Mouse (Mus musculus): ENCODE data around the gene Zic2. TPM values are rescaled to one million over a fixed set of nuclear protein-coding genes. Genes with fewer than 3 reads are reported as not detected.

Zic2 gene
- polyA plus RNA-seq, 1 experiment from 2014 or later: 9.3 TPM

GRCm38 (mm10) chr14:122480355-122480754, 5.1 kb downstream of the Zic2 start:
- ATAC-seq (replicated peaks): no peak
- H3K4me3 ChIP-seq: peak overlapping the region; percentile 26
- H3K27ac ChIP-seq (replicated peaks): peak overlapping the region; percentile 60
- H3K9ac ChIP-seq (replicated peaks): peak overlapping the region; percentile 31; the same call in 1 of the 2 replicates
- H3K4me1 ChIP-seq: peaks cover 41% of the 10 kb centered on the region
- H3K9me3 ChIP-seq: no peaks in the 10 kb centered on the region
- peaks cover 38% of the 10 kb centered on the region for H3K27me3 ChIP-seq
- H3K36me3 ChIP-seq: no peaks in the 10 kb centered on the region
- H3K4me2 ChIP-seq (replicated peaks): peak overlapping the region; percentile 34
- 16% methylated on average over 2 of the region's 2 CpGs for WGBS

DNA sequence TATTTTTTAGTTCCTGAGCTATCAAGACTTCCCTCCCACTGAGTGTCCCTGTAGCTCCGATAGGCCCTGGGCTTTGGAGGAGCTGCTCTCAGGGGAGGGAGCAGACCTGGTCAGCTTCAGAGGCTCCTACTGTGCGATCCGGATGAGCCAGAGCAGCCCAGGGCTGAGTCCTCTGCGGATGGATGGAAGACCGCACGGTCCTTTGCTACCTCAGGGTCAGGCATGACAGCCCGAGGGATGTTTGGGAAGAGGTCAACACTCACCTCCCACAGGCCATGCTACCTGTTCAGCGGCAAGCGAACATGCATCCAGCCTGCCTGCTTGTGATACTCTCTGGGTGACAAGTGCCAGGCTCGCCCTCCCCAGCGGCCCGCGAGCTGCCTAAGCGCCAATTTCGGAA, 5.9 kb downstream of the Zic2 start:
- peak overlapping the region; percentile 60 for H3K27ac ChIP-seq (replicated peaks)
- no peaks in the 10 kb centered on the region for H3K9me3 ChIP-seq
- no peaks in the 10 kb centered on the region for H3K36me3 ChIP-seq
- peaks cover 46% of the 10 kb centered on the region for H3K27me3 ChIP-seq
- peaks cover 34% of the 10 kb centered on the region for H3K4me1 ChIP-seq
- ATAC-seq (replicated peaks): no peak
- peak overlapping the region; percentile 43 for H3K9ac ChIP-seq (replicated peaks)
- WGBS: 18% methylated on average over 15 of the region's 15 CpGs
- H3K4me2 ChIP-seq (replicated peaks): peak overlapping the region; percentile 34
- H3K4me3 ChIP-seq: peak overlapping the region; percentile 26

DNA sequence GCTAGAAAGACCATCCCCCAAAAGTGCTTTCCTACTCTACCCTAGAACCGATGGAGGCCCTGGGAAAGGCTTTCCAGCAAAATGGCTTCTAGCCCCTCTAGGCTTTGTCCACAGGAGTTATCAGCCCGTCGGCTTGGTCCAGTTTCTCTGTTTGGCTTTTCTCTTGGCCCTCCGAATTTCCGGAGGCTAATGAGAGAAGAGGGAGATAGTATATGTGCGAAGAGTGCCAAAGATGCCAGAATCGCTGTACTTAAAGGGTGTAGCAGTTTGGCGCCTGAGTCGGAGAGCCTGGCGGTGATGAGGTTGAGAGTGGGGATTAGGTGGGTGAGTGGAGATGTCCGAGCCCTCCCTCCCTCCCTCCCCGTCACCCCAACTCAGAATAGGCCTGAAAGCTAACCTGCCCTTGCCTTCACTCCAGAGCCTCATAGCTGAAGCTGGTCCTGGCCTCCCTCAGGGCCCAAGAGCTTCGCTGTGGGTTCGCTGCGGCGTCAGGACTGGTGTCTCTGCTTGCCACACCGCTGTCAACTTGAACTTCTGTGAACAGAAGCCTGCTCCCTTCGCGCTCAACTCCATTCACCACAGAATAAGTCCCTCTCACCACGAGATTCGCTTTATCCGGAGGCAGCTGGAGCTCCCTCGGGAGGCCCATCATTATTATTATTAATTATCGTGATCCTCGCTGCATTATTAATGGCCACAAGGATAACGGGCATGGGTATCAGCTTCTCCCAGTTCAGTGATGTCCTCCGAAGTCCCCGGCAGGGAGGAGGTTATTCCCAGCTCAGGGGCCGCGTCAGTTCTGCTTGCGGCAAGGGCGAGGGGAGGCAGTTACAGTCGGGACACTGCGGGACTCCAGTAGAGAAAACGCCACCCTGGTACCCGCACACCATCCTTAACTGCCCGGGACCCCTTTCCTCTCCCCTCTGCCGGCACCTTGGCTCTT, 7.1 kb downstream of the Zic2 start:
- peaks cover 28% of the 10 kb centered on the region for H3K4me1 ChIP-seq
- H3K27ac ChIP-seq (replicated peaks): peak overlapping the region; percentile 60
- H3K4me3 ChIP-seq: peak overlapping the region; percentile 26
- peaks cover 56% of the 10 kb centered on the region for H3K27me3 ChIP-seq
- WGBS: 11% methylated on average over 38 of the region's 38 CpGs
- peak overlapping the region; percentile 34 for H3K4me2 ChIP-seq (replicated peaks)
- peak overlapping the region; percentile 43 for H3K9ac ChIP-seq (replicated peaks)
- no peak for ATAC-seq (replicated peaks)
- H3K9me3 ChIP-seq: no peaks in the 10 kb centered on the region
- no peaks in the 10 kb centered on the region for H3K36me3 ChIP-seq

- Histone ChIP-seq H3K4me3 (peak overlapping the region; percentile 26), H3K36me3 (no peaks in the 10 kb centered on the region), H3K9ac (replicated peaks) (no peak overlapping the region; the same call in 1 of the 2 replicates), H3K4me2 (replicated peaks) (peak overlapping the region; percentile 34), H3K4me1 (peaks cover 28% of the 10 kb centered on the region), H3K9me3 (no peaks in the 10 kb centered on the region), H3K27ac (replicated peaks) (peak overlapping the region; percentile 60), H3K27me3 (peaks cover 60% of the 10 kb centered on the region)
- 22% methylated on average over 5 of the region's 5 CpGs for WGBS
- ATAC-seq (replicated peaks): no peak
Observed at GRCm38 (mm10) chr14:122483024-122483385, 7.8 kb downstream of the Zic2 start.

DNA sequence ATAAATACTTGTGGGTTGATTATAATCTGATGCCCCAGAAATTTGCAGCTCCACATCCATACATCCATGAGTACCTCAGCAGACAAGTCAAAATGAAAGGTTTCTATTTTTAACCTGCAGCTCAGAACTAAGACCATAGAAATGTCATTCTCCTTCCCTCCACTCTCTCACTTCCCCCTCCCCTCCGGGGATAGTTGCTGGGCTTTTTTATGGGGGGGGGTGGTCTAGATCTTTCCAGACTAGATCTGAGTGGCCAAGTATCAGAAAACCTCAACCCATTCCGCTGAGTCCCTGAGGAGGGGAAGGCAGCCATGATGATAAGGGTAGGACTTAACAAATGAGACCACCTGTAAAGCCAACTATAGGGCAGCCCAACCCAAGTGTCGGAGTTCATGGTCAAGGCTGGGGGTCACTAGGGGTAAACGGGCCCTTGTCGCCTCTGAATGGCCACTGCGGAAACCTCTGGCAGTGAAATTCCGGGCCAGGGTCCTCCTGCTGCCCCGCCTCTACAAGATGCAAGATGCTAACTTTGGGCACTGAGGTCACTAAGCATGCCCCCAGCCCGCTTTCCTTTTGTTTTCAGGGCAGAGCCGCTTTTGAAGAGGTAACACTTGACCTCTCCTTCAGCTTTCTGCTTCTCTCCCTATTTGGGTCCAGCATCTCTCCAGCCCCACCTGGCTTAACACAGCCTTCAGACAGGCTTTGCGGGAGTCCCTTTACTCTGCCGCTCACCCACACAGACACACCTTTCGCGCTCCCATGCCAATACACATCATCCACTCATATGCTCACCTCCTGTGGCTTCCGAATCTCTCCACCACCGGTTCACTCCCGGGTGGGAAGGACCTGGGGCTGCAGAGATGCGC, 8.6 kb downstream of the Zic2 start:
- H3K36me3 ChIP-seq: no peaks in the 10 kb centered on the region
- peaks cover 62% of the 10 kb centered on the region for H3K27me3 ChIP-seq
- no peak overlapping the region for H3K9ac ChIP-seq (replicated peaks)
- peak overlapping the region; percentile 17 for H3K4me2 ChIP-seq (replicated peaks)
- ATAC-seq (replicated peaks): 0 out of 2 replicates have a peak, but pooled peaks have one; percentile 16
- H3K27ac ChIP-seq (replicated peaks): peak overlapping the region; percentile 60; the same call in 1 of the 2 replicates
- H3K4me1 ChIP-seq: peaks cover 21% of the 10 kb centered on the region
- whole genome bisulfite sequencing: 24% methylated on average over 18 of the region's 18 CpGs
- H3K4me3 ChIP-seq: 0 out of 2 replicates have a peak overlapping the region, but pooled peaks have one; percentile 2
- no peaks in the 10 kb centered on the region for H3K9me3 ChIP-seq

GRCm38 (mm10) chr14:122484458-122484843, 9.2 kb downstream of the Zic2 start:
- H3K4me3 ChIP-seq: no peak overlapping the region
- no peaks in the 10 kb centered on the region for H3K9me3 ChIP-seq
- peak overlapping the region; percentile 19 for H3K4me2 ChIP-seq (replicated peaks)
- peaks cover 18% of the 10 kb centered on the region; the same call in 1 of the 2 replicates for H3K4me1 ChIP-seq
- no peaks in the 10 kb centered on the region for H3K36me3 ChIP-seq
- WGBS: 30% methylated on average over 4 of the region's 4 CpGs
- peaks cover 67% of the 10 kb centered on the region for H3K27me3 ChIP-seq
- H3K9ac ChIP-seq (replicated peaks): no peak overlapping the region; the same call in 1 of the 2 replicates
- H3K27ac ChIP-seq (replicated peaks): peak overlapping the region; percentile 60; the same call in 1 of the 2 replicates
- 0 out of 2 replicates have a peak, but pooled peaks have one; percentile 1 for ATAC-seq (replicated peaks)

GRCm38 (mm10) chr14:122484844-122485551, 9.8 kb downstream of the Zic2 start:
- Histone ChIP-seq H3K27me3 (peaks cover 71% of the 10 kb centered on the region), H3K9ac (replicated peaks) (no peak overlapping the region; the same call in 1 of the 2 replicates), H3K36me3 (no peaks in the 10 kb centered on the region), H3K9me3 (no peaks in the 10 kb centered on the region), H3K4me2 (replicated peaks) (peak overlapping the region; percentile 19), H3K4me3 (no peak overlapping the region), H3K27ac (replicated peaks) (peak overlapping the region; percentile 56), H3K4me1 (peaks cover 23% of the 10 kb centered on the region)
- peak; percentile 39; the same call in 1 of the 2 replicates for ATAC-seq (replicated peaks)
- WGBS: 10% methylated on average over 24 of the region's 24 CpGs

- Histone ChIP-seq H3K9ac (replicated peaks) (no peak overlapping the region), H3K4me3 (no peak overlapping the region), H3K4me1 (peaks cover 30% of the 10 kb centered on the region), H3K9me3 (no peaks in the 10 kb centered on the region), H3K4me2 (replicated peaks) (peak overlapping the region; percentile 19), H3K27ac (replicated peaks) (peak overlapping the region; percentile 56), H3K27me3 (peaks cover 73% of the 10 kb centered on the region), H3K36me3 (no peaks in the 10 kb centered on the region)
- ATAC-seq (replicated peaks): no peak
- WGBS: 14% methylated on average over 12 of the region's 12 CpGs
Observed at GRCm38 (mm10) chr14:122485635-122486181, 10.5 kb downstream of the Zic2 start.

- Histone ChIP-seq H3K9ac (replicated peaks) (no peak overlapping the region), H3K36me3 (no peaks in the 10 kb centered on the region), H3K4me2 (replicated peaks) (no peak overlapping the region), H3K27me3 (peaks cover 76% of the 10 kb centered on the region), H3K27ac (replicated peaks) (no peak overlapping the region), H3K4me3 (no peak overlapping the region), H3K9me3 (no peaks in the 10 kb centered on the region), H3K4me1 (peaks cover 27% of the 10 kb centered on the region)
- ATAC-seq (replicated peaks): no peak
- WGBS: 40% methylated on average over 1 of the region's 1 CpGs
Observed at GRCm38 (mm10) chr14:122486611-122487010, 11.4 kb downstream of the Zic2 start.

GRCm38 (mm10) chr14:122487366-122487765, 12.1 kb downstream of the Zic2 start:
- 30% methylated on average over 5 of the region's 5 CpGs for WGBS
- Histone ChIP-seq H3K9ac (replicated peaks) (no peak overlapping the region), H3K36me3 (no peaks in the 10 kb centered on the region), H3K4me1 (peaks cover 26% of the 10 kb centered on the region), H3K27ac (replicated peaks) (no peak overlapping the region), H3K4me3 (no peak overlapping the region), H3K9me3 (no peaks in the 10 kb centered on the region), H3K4me2 (replicated peaks) (no peak overlapping the region), H3K27me3 (peaks cover 75% of the 10 kb centered on the region)
- ATAC-seq (replicated peaks): no peak

DNA sequence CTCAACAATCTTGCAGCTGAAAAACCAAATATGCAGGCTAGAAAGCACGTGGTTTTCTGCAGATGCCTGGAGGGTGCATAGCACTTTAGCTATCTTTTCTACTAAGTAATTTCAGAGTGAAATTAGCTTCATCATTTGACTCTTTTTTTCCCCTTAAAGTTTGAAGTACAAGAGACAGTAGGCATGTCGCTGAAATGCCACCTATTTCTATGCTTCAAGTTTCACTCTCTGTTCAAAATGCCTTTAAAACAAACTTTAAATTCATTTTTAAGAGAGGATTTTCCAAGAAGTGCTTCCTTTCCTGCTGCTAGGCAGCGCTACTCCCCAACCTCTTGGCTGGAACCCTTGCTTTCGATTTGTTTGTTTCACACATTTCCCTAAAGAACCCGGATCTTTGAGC, 13.8 kb downstream of the Zic2 start:
- Histone ChIP-seq H3K9ac (replicated peaks) (no peak overlapping the region), H3K4me1 (peaks cover 19% of the 10 kb centered on the region), H3K9me3 (no peaks in the 10 kb centered on the region), H3K4me2 (replicated peaks) (peak overlapping the region; percentile 19), H3K27ac (replicated peaks) (0 out of 2 replicates have a peak overlapping the region, but pooled peaks have one; percentile 6), H3K36me3 (no peaks in the 10 kb centered on the region), H3K27me3 (peaks cover 70% of the 10 kb centered on the region), H3K4me3 (no peak overlapping the region)
- ATAC-seq (replicated peaks): no peak
- 2% methylated on average over 5 of the region's 5 CpGs for WGBS

Measured in forebrain, embryonic 15.5 days (tissue).